Mouse (Mus musculus): ENCODE results near the gene Tm4sf4. TPM values are rescaled to one million over a fixed set of nuclear protein-coding genes. Genes with fewer than 3 reads are reported as not detected.

Gene Tm4sf4
- total RNA-seq, 2 experiments from 2014 or later: not detected

GRCm38 (mm10) chr3:57474421-57474820 lies 49.3 kb downstream of the Tm4sf4 start:
- no peak for DNase-seq (ENCODE audit: low spot score in 2 of 2)

GRCm38 (mm10) chr3:57480640-57481039 lies 55.5 kb downstream of the Tm4sf4 start:
- no peak for DNase-seq (ENCODE audit: low spot score in 2 of 2)

- no peak for DNase-seq (ENCODE audit: low spot score in 2 of 2)
Observed at GRCm38 (mm10) chr3:57481981-57482380, 56.9 kb downstream of the Tm4sf4 start.

GRCm38 (mm10) chr3:57486068-57486467 lies 61.0 kb downstream of the Tm4sf4 start:
- no peak for DNase-seq (ENCODE audit: low spot score in 2 of 2)

- no peak for DNase-seq (ENCODE audit: low spot score in 2 of 2)
Observed at GRCm38 (mm10) chr3:57487455-57488153, 62.5 kb downstream of the Tm4sf4 start.

Other genes starting within 250 kb of the Tm4sf4 start
- 10 to 100 TPM; 14.3 to 14.8 TPM for gene Tm4sf1, start 123.3 kb upstream of the Tm4sf4 start, total RNA-seq (2021)
- gene Wwtr1, start 150.6 kb downstream of the Tm4sf4 start, total RNA-seq (2021): 10 to 100 TPM; 13.3 to 14.4 TPM
- 10 to 100 TPM; 21.0 to 23.9 TPM for gene Commd2, start 226.4 kb downstream of the Tm4sf4 start, total RNA-seq (2021)

Data from layer of hippocampus, adult 18-20 months (tissue).